Mouse (Mus musculus) kidney, adult 2 months (tissue): ENCODE measurements around the gene Gm17555. TPM values are rescaled to one million over a fixed set of nuclear protein-coding genes. Genes with fewer than 3 reads are reported as not detected.

ENCODE experiments used
- DNase-seq: peaks from one replicate; pipeline ENCODE4 v3.0.0; 2021
- H3K27ac ChIP-seq: fragments of 200-500 bp; 2 replicates; pipeline ENCODE4 v1.5.1; 2012; ENCODE audit warnings: low read depth, low read length, control low read depth, inconsistent platforms; ENCODE audit not compliant: insufficient read depth
- H3K27me3 ChIP-seq: fragments of 200-500 bp; replicated peaks from 2 replicates; pipeline ENCODE4 v1.6.1; 2012; ENCODE audit warnings: mild to moderate bottlenecking, moderate library complexity, low read length, inconsistent platforms; ENCODE audit not compliant: control insufficient read depth, insufficient read depth
- H3K36me3 ChIP-seq: fragments of 200-500 bp; 2 replicates; pipeline ENCODE4 v1.6.1; 2012; ENCODE audit warnings: mild to moderate bottlenecking, moderate library complexity, low read length, inconsistent platforms; ENCODE audit not compliant: control insufficient read depth, insufficient read depth
- H3K4me1 ChIP-seq: fragments of 200-500 bp; 2 replicates; pipeline ENCODE4 v1.6.1; 2011; ENCODE audit warnings: low read length; ENCODE audit not compliant: control insufficient read depth, insufficient read depth
- H3K4me3 ChIP-seq: fragments of 200-500 bp; 2 replicates; pipeline ENCODE4 v1.5.1; 2011; ENCODE audit warnings: mild to moderate bottlenecking, low read depth, low read length, control low read depth; ENCODE audit not compliant: insufficient read depth
- CTCF ChIP-seq: fragments of 200-500 bp; conservative IDR thresholded peaks from 2 replicates; pipeline ENCODE4 v1.5.1; 2011; ENCODE audit warnings: low read depth, mild to moderate bottlenecking, control low read depth, low read length, moderate library complexity, mixed read lengths; ENCODE audit not compliant: insufficient read depth, insufficient read length
- POLR2A ChIP-seq: fragments of 200-500 bp; IDR thresholded peaks from one replicate; pipeline ENCODE4 v1.6.1; 2011; ENCODE audit warnings: low read depth, low read length, control low read depth
- WGBS: fragments of 180-500 bp; shearing (Covaris S2); methylation state at CpG from one replicate; pipeline ENCODE4 v1.1.7; 2018; 5-methylcytosine and 5-hydroxymethylcytosine counted together
- polyA plus RNA-seq: library from polyadenylated mRNA; depleted of rRNA; stranded (reverse); fragments of >200 nt; gene quantifications from 2 replicates; pipeline ENCODE4 v1.2.3, GENCODE M21; 2012

The Gm17555 gene
- polyA plus RNA-seq, 1 experiment, result not detected

- H3K4me1 ChIP-seq, result no peaks in the 10 kb centered on the region
- WGBS, result 74% methylated on average over 12 of the region's 12 CpGs
- H3K27ac ChIP-seq, result no peak overlapping the region
- no peaks in the 10 kb centered on the region for H3K27me3 ChIP-seq
- H3K4me3 ChIP-seq, result no peak overlapping the region
- no peak for DNase-seq
- H3K36me3 ChIP-seq, result no peaks in the 10 kb centered on the region
- TF ChIP-seq CTCF (no peak), POLR2A (no peak)
These were observed 19.1 kb upstream of the Gm17555 start for GRCm38 (mm10) chr2:126195631-126196356.

GRCm38 (mm10) chr2:126198971-126199370 is 15.9 kb upstream of the Gm17555 start:
- no peaks in the 10 kb centered on the region for H3K36me3 ChIP-seq
- no peak overlapping the region for H3K4me3 ChIP-seq
- no peaks in the 10 kb centered on the region for H3K4me1 ChIP-seq
- DNase-seq, result no peak
- TF ChIP-seq POLR2A (no peak), CTCF (no peak)
- 52% methylated on average over 3 of the region's 3 CpGs for WGBS
- H3K27ac ChIP-seq, result no peak overlapping the region
- no peaks in the 10 kb centered on the region for H3K27me3 ChIP-seq

DNA sequence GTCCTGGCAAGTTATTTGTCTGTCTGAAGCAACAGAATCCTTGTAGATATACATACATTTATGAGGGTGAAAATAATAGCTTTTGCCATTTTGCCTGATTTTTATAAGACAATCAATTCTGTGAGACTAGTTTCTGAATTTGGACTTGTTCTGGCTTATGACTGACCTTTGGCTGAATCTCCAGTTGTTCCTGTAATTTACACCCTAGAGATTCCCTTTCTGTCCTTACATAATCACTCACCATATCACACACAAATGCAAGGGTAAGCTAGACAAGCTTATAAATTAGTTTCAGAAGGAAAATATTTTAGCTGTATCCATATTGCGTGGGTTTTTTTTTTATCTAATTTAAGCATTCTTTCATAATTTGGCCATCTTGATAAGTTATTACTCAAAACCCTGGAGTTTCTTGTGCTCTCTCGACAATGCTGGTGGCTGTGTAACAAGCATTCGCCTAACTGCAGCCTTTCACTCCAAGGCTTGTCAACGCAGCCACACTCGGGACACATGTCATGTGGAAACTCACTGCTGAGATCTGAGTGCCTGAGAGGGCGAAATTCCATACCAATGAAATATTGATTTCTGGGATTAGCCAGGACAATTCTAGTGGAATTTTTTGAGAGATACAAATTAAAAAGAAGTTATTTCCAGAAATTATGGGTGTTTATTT is 3.8 kb upstream of the Gm17555 start:
- no peak for DNase-seq
- H3K27ac ChIP-seq, result no peak overlapping the region
- H3K4me1 ChIP-seq, result no peaks in the 10 kb centered on the region
- H3K36me3 ChIP-seq, result no peaks in the 10 kb centered on the region
- TF ChIP-seq CTCF, result no peak
- 81% methylated on average over 6 of the region's 6 CpGs for WGBS
- H3K4me3 ChIP-seq, result no peak overlapping the region
- no peaks in the 10 kb centered on the region for H3K27me3 ChIP-seq

DNA sequence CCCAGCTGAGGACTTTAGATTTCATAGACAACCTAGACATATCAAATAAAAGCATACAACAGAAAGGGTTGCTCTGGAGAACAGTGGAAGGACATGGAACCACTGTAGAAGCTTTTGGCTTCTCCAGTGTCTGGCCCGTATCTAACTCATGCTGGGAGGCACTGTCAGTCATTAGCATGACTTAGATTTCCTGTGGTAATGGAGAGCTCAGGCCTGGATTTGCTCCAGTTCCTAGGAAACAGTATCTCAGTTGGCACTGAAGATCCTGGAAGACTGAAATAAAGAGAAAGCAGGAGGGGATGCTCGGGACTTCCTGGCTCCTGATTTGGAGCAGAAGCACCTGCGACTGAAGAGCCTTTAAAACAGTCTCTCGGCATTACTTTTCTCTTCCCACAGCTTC is 12.7 kb downstream of the Gm17555 start:
- no peaks in the 10 kb centered on the region for H3K27me3 ChIP-seq
- H3K27ac ChIP-seq, result no peak overlapping the region
- H3K4me1 ChIP-seq, result no peaks in the 10 kb centered on the region
- DNase-seq, result no peak
- TF ChIP-seq CTCF (no peak), POLR2A (no peak)
- H3K36me3 ChIP-seq, result no peaks in the 10 kb centered on the region
- 61% methylated on average over 4 of the region's 4 CpGs for WGBS
- H3K4me3 ChIP-seq, result no peak overlapping the region

- no peak for DNase-seq
- TF ChIP-seq CTCF (no peak), POLR2A (no peak)
- H3K4me1 ChIP-seq, result no peaks in the 10 kb centered on the region
- no peaks in the 10 kb centered on the region for H3K27me3 ChIP-seq
- H3K27ac ChIP-seq, result no peak overlapping the region
- 88% methylated on average over 1 of the region's 1 CpGs for WGBS
- H3K36me3 ChIP-seq, result no peaks in the 10 kb centered on the region
- H3K4me3 ChIP-seq, result no peak overlapping the region
These were observed 16.8 kb downstream of the Gm17555 start for GRCm38 (mm10) chr2:126231731-126232130.

- H3K4me3 ChIP-seq, result no peak overlapping the region
- H3K27me3 ChIP-seq, result no peaks in the 10 kb centered on the region
- no peaks in the 10 kb centered on the region for H3K36me3 ChIP-seq
- H3K4me1 ChIP-seq, result no peaks in the 10 kb centered on the region
- no peak overlapping the region for H3K27ac ChIP-seq
- 80% methylated on average over 4 of the region's 4 CpGs for WGBS
- DNase-seq, result no peak
- TF ChIP-seq CTCF, result no peak
- TF ChIP-seq POLR2A, result no peak
These were observed 22.0 kb downstream of the Gm17555 start for GRCm38 (mm10) chr2:126236905-126237304.

- DNase-seq, result peak; percentile 5
- H3K27me3 ChIP-seq, result no peaks in the 10 kb centered on the region
- WGBS, result 40% methylated on average over 2 of the region's 2 CpGs
These were observed 30.5 kb downstream of the Gm17555 start for GRCm38 (mm10) chr2:126245446-126245845.

More at GRCm38 (mm10) chr2:126245446-126245845, 30.5 kb downstream of the Gm17555 start:
- Histone ChIP-seq H3K4me3 (no peak overlapping the region), H3K27ac (no peak overlapping the region), H3K36me3 (no peaks in the 10 kb centered on the region), H3K4me1 (no peaks in the 10 kb centered on the region)
- TF ChIP-seq CTCF, result no peak
- no peak for TF ChIP-seq POLR2A
